Mouse (Mus musculus): ENCODE data around the gene Mybpc2.

GRCm38 (mm10) chr7:44547725-44548124, 23.3 kb upstream of the Mybpc2 start:
- no peak for TF ChIP-seq CTCF (IDR thresholded peaks at IDR 0.05; ENCODE audit: control insufficient read depth, insufficient read depth, insufficient read length)
- no peak for TF ChIP-seq USF1 (IDR thresholded peaks at IDR 0.05; ENCODE audit: low read depth)
